Mouse (Mus musculus) hindbrain, embryonic 14.5 days (tissue): ENCODE data around the gene Eef2kmt. TPM values are rescaled to one million over a fixed set of nuclear protein-coding genes. Genes with fewer than 3 reads are reported as not detected.
"Not testable (repeated sequence)": the region's sequence is repeated elsewhere in the genome, so short reads cannot be mapped to it uniquely, and the experiment has no call there.

Source experiments
- ATAC-seq: fragments of 200-750 bp; cut with Nextera tagmentation; 2 replicates; pipeline ENCODE4 v1.8.0; 2017; ENCODE audit warnings: moderate number of reproducible peaks, mild to moderate bottlenecking, moderate TSS enrichment, moderate library complexity; ENCODE audit not compliant: low FRiP score
- DNase-seq: peaks from one replicate; pipeline ENCODE4 v3.0.0-alpha.2; 2015; ENCODE audit warnings: low spot score
- H3K27ac ChIP-seq: fragments of 300-500 bp; sonication (generic); 2 replicates; pipeline ENCODE4 v1.5.1; 2014; ENCODE audit warnings: mild to moderate bottlenecking, moderate library complexity
- H3K27me3 ChIP-seq: fragments of 300-500 bp; sonication (generic); 2 replicates; pipeline ENCODE4 v1.6.1; 2014; ENCODE audit warnings: mild to moderate bottlenecking, low read length, mixed read lengths; ENCODE audit not compliant: control insufficient read depth, insufficient read depth
- H3K36me3 ChIP-seq: fragments of 300-500 bp; sonication (generic); replicated peaks from 2 replicates; pipeline ENCODE4 v1.6.1; 2014; ENCODE audit not compliant: control insufficient read depth, insufficient read depth
- H3K4me1 ChIP-seq: fragments of 300-500 bp; sonication (generic); replicated peaks from 2 replicates; pipeline ENCODE4 v1.6.1; 2014; ENCODE audit warnings: antibody characterized with exemption, low read length, mixed read lengths; ENCODE audit not compliant: control insufficient read depth, insufficient read depth
- H3K4me2 ChIP-seq: fragments of 300-500 bp; sonication (generic); replicated peaks from 2 replicates; pipeline ENCODE4 v1.6.1; 2014; ENCODE audit warnings: mild to moderate bottlenecking, moderate library complexity
- H3K4me3 ChIP-seq: fragments of 300-500 bp; sonication (generic); replicated peaks from 2 replicates; pipeline ENCODE4 v1.5.1; 2014; ENCODE audit warnings: mild to moderate bottlenecking, low read length
- H3K9ac ChIP-seq: fragments of 300-500 bp; sonication (generic); 2 replicates; pipeline ENCODE4 v1.6.1; 2014
- H3K9me3 ChIP-seq: fragments of 300-500 bp; sonication (generic); 2 replicates; pipeline ENCODE4 v1.6.1; 2016; ENCODE audit warnings: low read length; ENCODE audit not compliant: control insufficient read depth
- WGBS: fragments of 180-500 bp; shearing (Covaris S2); extraction: QIAGEN DNeasy Blood & Tissue Kit; methylation state at CpG from one replicate; pipeline ENCODE4 v1.1.7; 2014; 5-methylcytosine and 5-hydroxymethylcytosine counted together
- polyA plus RNA-seq: library from polyadenylated mRNA; unstranded; fragments of >200 nt; fragmentation: Nextera tagmentation; extraction: Ambion mirVana; gene quantifications from 2 replicates; pipeline ENCODE4 v1.2.1, GENCODE M21; 2014

The Eef2kmt gene
- polyA plus RNA-seq, 1 experiment from 2014 or later, result 10.7 TPM

- ATAC-seq (0 out of 2 replicates have a peak, but pooled peaks have one; percentile 4), DNase-seq (no peak)
- Histone ChIP-seq H3K9ac (no peak overlapping the region), H3K4me2 (peak overlapping the region; percentile 69), H3K4me3 (peak overlapping the region; percentile 78), H3K27me3 (no peaks in the 10 kb centered on the region), H3K36me3 (peaks cover 4% of the 10 kb centered on the region; the same call in 1 of the 2 replicates), H3K4me1 (0 out of 2 replicates have a peak, but pooled peaks cover 8% of the 10 kb centered on the region), H3K27ac (0 out of 2 replicates have a peak overlapping the region, but pooled peaks have one; percentile 15), H3K9me3 (no peaks in the 10 kb centered on the region)
- WGBS, result 77% methylated on average over 4 of the region's 4 CpGs
Measured at GRCm38 (mm10) chr16:5232982-5233381, 22.8 kb downstream of the Eef2kmt start.

GRCm38 (mm10) chr16:5228103-5228502 lies 27.7 kb downstream of the Eef2kmt start:
- H3K4me2 ChIP-seq, H3K36me3 ChIP-seq, H3K9me3 ChIP-seq, H3K27me3 ChIP-seq, H3K4me1 ChIP-seq, H3K9ac ChIP-seq, DNase-seq, H3K27ac ChIP-seq, H3K4me3 ChIP-seq, ATAC-seq: not testable (repeated sequence)
- WGBS, result 78% methylated on average over 3 of the region's 3 CpGs

DNA sequence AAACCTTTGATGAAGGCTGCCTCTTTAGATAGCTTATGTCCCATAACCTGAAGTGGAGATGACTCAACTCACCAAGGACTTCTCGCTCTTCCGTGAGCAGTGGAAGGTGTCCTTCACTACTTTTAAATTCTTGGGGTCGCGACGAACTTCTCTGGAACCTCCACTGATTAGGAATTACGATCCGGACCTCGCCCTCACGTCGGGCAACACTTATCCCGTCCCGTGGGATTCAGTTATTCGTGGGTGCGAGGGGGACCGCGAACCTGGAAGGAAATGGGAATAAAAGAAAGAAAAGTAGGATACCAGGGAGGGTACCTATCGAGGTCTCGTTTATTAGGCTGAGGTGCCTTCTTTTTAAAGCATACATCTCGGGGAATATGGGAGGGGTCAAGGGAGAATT lies 28.3 kb downstream of the Eef2kmt start:
- ATAC-seq, H3K4me2 ChIP-seq, H3K9me3 ChIP-seq, H3K9ac ChIP-seq, H3K27ac ChIP-seq, DNase-seq, H3K27me3 ChIP-seq, H3K4me1 ChIP-seq, H3K36me3 ChIP-seq, H3K4me3 ChIP-seq: not testable (repeated sequence)
- WGBS, result 83% methylated on average over 19 of the region's 19 CpGs

DNA sequence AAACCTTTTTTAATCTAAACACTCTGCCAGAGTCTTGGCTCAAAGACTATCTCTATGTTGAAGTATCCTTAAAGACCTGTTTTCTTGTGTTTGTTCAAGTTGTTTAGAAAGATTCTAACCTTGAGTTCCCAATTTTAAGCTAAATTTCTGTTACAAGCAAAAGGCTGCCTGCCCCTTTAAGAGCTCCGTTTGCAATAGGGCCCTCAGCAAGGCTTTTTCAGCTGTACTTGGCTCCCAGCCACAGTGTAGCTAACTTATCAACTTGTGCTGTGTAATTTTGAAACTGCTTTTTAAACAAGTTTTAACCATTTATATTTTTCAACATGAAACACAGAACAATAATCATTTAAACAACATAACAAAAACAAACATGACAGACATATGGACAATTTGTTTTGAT lies 29.2 kb downstream of the Eef2kmt start:
- H3K9ac ChIP-seq, result not testable (repeated sequence)

DNA sequence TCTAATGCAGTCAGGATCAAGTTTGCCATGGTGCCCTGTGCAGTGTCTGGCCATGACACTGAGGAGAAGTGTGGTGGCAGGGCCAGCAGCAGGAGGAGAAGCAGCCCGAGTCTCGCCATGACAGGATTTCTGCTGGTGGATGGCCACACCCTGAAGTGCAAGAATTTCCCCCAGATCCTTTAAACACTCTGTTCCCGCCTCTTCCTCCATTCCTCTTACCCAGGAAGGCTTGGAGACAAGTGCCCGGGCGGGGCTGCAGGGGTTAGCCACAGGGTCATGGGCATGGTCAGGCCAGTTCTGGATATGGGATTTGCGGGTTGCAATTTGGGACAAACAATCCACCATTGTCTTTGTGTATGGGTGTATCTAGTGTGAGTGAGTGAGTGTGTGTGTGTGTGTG lies 33.6 kb downstream of the Eef2kmt start, which contains the start of gene AU021092:
Gene AU021092 (minus strand): TSS at position 160 of the 400 bp plus-strand sequence.
- Histone ChIP-seq H3K27ac (no peak within 1 kb of the TSS), H3K9ac (no peak within 1 kb of the TSS), H3K4me3 (no peak within 1 kb of the TSS), H3K4me2 (no peak within 1 kb of the TSS), H3K27me3 (peaks cover 3% of the 10 kb centered on the region; the same call in 1 of the 2 replicates), H3K9me3 (no peaks in the 10 kb centered on the region), H3K36me3 (no peaks in the 10 kb centered on the region), H3K4me1 (no peaks in the 10 kb centered on the region)
- WGBS, result 71% methylated on average over 6 of the region's 6 CpGs
- no peak for ATAC-seq
- no peak for DNase-seq

More for the DNA sequence above, 29.2 kb downstream of the Eef2kmt start:
- H3K4me3 ChIP-seq, ATAC-seq, H3K27ac ChIP-seq, H3K27me3 ChIP-seq, DNase-seq, H3K9me3 ChIP-seq, H3K36me3 ChIP-seq, H3K4me2 ChIP-seq, H3K4me1 ChIP-seq: not testable (repeated sequence)
- WGBS, result 6% methylated on average over 1 of the region's 1 CpGs

GRCm38 (mm10) chr16:5221403-5221802 lies 34.4 kb downstream of the Eef2kmt start:
- no peaks in the 10 kb centered on the region for H3K9me3 ChIP-seq
- H3K4me1 ChIP-seq, result no peaks in the 10 kb centered on the region
- H3K4me2 ChIP-seq, result no peak overlapping the region
- H3K9ac ChIP-seq, result no peak overlapping the region
- 59% methylated on average over 4 of the region's 4 CpGs for WGBS
- no peak for ATAC-seq
- no peak overlapping the region for H3K27ac ChIP-seq
- no peaks in the 10 kb centered on the region for H3K36me3 ChIP-seq
- DNase-seq, result no peak
- H3K27me3 ChIP-seq, result peaks cover 3% of the 10 kb centered on the region; the same call in 1 of the 2 replicates
- no peak overlapping the region for H3K4me3 ChIP-seq

DNA sequence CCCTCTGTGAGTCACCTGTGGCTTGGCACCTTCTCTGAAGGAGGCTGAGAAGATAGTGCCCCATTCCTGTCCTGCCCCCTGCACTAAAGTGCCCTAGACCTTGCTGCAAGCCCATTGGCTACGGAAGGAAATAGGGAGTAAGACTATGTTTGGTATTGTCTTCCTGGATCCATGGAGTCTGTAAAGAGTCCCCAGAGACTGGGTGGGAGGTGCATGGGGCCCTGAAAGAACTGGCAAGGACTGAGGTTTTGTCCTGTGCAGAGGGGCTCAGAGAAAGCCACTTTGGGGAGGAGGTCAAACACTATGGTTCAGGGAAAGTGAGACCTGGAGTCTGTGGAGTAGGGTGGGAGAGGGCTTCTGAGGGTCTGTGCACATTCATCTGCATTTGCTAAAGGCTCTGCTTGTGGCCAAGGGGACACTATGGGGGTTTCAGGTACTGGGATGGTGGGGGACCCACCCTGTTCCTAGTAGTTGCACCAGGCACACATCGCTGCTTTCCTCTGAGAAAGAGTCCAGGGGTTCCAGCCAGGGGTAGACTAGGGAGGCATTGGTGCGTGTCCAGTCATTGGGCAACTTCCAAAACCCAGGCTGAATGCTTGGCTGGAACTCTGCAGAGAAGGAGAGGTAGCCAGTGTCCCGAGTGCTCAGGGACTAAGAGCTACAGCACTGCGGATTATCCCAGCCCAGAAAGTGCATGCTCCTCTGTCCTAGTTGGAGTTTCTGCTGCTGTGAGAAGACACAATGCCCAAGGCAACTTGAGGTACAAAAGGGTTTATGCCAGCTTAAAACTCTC lies 38.2 kb downstream of the Eef2kmt start:
- 63% methylated on average over 5 of the region's 5 CpGs for WGBS
- ATAC-seq, result no peak
- Histone ChIP-seq H3K27me3 (peaks cover 3% of the 10 kb centered on the region; the same call in 1 of the 2 replicates), H3K4me3 (no peak overlapping the region), H3K9me3 (no peaks in the 10 kb centered on the region), H3K36me3 (no peaks in the 10 kb centered on the region), H3K9ac (no peak overlapping the region), H3K4me2 (no peak overlapping the region), H3K4me1 (no peaks in the 10 kb centered on the region), H3K27ac (no peak overlapping the region)
- no peak for DNase-seq

DNA sequence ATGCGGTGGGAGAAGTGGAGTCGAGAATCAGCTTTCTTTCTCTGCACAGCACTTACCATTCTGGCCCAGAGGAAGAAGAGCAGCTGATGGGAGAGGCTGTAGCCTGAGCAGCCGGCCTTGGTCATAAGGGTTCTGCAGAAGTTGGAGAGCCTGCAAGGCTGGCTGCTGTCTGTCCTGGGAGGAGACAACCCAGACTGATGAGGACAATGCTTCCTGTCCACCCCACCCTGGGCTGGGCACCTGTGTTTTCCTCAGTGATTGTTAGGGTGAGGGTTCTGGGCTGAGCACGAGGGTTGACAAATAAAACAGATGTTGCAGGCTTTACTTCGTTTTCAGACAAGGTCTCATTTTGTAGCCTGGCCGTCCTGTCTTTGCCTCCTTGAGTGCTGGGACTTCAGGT lies 39.1 kb downstream of the Eef2kmt start:
- Histone ChIP-seq H3K4me2 (no peak overlapping the region), H3K27ac (no peak overlapping the region), H3K9me3 (no peaks in the 10 kb centered on the region), H3K4me3 (no peak overlapping the region), H3K9ac (no peak overlapping the region), H3K36me3 (no peaks in the 10 kb centered on the region), H3K27me3 (no peaks in the 10 kb centered on the region; the same call in 1 of the 2 replicates), H3K4me1 (no peaks in the 10 kb centered on the region)
- no peak for ATAC-seq
- 75% methylated on average over 6 of the region's 6 CpGs for WGBS
- no peak for DNase-seq

- Histone ChIP-seq H3K27me3 (no peaks in the 10 kb centered on the region), H3K9me3 (no peaks in the 10 kb centered on the region), H3K4me2 (no peak overlapping the region), H3K27ac (no peak overlapping the region), H3K36me3 (no peaks in the 10 kb centered on the region), H3K4me1 (no peaks in the 10 kb centered on the region), H3K4me3 (no peak overlapping the region), H3K9ac (no peak overlapping the region)
- WGBS, result 94% methylated on average over 2 of the region's 2 CpGs
- DNase-seq (no peak), ATAC-seq (no peak)
Measured at GRCm38 (mm10) chr16:5214126-5214525, 41.7 kb downstream of the Eef2kmt start.
